Mouse (Mus musculus): Measurements from ENCODE around the gene Abcc8.

Gene Abcc8

DNA sequence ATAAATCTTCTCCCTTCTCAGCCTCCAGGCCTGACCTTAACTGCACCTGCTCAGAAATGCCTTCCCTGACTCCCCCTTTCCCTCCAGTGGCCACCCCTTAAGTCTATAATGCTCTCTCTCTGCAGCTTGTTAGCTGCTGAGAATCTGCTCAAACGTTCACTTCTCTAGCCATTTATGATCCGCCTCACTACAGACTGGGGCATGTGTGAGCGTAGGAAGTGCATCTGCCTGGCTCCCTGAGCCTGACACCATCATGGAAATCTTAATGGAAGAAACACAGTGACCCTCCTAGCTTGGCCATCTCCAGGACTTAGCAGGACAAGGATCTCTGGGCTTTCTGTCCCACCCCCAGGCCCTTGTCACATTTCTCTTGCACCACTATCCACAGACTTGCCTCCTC lies 69.8 kb downstream of the Abcc8 start:
- DNase-seq (ENCODE audit: low spot score): no peak

GRCm38 (mm10) chr7:46105484-46105883 lies 74.3 kb downstream of the Abcc8 start:
- DNase-seq (ENCODE audit: low spot score): no peak

GRCm38 (mm10) chr7:46104256-46104915 lies 75.4 kb downstream of the Abcc8 start:
- DNase-seq (ENCODE audit: low spot score): no peak

DNA sequence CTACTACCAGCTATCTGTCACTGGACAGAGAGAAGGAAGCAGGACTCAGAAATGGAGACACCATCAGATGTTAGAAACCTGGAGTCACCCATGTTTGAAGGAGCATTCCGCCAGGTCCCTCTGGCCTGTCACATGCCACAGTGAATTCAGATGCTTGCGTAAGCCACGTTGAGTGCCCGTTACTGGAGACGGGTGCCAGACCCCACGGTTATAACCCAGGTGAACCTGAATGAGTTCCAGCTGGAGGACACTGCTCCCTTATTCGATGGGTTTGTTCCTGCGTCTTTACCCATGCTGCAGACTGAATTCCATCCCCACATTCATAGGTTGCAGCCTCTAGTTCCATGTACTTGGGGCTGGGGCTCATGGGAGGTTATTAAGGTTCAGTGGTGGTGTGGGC lies 76.1 kb downstream of the Abcc8 start:
- no peak for DNase-seq (ENCODE audit: low spot score)

- no peak for DNase-seq (ENCODE audit: low spot score)
These were observed 76.7 kb downstream of the Abcc8 start for GRCm38 (mm10) chr7:46103075-46103591.

GRCm38 (mm10) chr7:46100563-46100962 lies 79.3 kb downstream of the Abcc8 start, which contains the start of gene Kcnj11:
Gene Kcnj11 (minus strand): TSS chr7:46100764.
- peak; percentile 44 for DNase-seq (ENCODE audit: low spot score)

GRCm38 (mm10) chr7:46099682-46100081 lies 80.2 kb downstream of the Abcc8 start:
- DNase-seq (ENCODE audit: low spot score): no peak

GRCm38 (mm10) chr7:46098919-46099286 lies 80.9 kb downstream of the Abcc8 start:
- no peak for DNase-seq (ENCODE audit: low spot score)

DNA sequence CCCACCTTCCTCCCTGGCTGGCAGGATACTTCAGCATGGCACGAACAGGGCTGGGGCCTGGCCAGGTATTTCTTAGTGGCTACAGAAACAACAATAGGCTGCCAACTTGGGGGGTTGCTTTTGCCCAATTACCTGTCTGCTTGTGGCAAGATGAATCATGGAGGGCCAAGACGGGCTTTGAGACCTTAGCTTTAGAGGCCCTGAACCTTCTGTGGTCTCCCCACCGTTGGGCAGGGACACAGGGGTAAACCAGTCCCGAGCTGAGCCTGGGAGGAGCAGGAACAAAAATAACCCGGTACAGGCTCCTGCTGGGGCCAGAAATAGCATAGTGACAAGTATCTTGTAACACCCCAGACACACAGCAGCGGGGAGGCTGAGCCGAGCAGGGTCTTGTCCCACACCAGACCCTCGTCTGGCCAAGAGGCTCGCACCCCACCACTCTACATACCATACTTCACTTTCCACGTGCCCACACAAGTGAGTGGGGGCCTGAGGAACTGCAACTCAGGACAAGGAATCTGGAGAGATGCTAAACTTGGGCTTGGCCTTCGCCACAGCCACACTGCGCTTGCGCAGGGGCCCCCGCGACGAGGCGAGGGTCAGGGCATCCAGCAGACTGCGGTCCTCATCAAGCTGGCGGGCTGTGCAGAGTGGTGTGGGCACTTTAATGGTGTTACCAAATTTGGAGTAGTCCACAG lies 81.5 kb downstream of the Abcc8 start:
- DNase-seq (ENCODE audit: low spot score): no peak

- no peak for DNase-seq (ENCODE audit: low spot score)
These were observed 82.5 kb downstream of the Abcc8 start for GRCm38 (mm10) chr7:46097319-46097783.

DNA sequence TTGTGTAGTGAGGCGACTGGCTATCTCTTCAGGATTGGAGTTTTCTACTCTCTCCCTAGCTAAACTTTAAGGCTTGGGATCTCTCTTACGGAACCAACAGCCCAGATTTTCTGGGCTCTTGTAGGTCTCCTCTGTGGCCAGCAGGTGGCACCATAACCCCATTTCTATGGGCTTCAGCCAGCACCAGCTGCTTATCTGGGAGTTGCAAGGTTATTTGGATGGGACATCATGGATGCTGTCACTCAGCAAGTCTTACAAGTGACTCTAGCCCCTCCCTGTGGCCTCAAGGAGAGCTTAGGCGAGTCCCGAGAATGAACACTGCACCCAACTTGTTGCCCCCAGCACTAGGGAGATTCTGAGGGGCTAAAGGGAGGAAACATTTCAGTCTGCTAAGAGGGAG lies 83.7 kb downstream of the Abcc8 start:
- no peak for DNase-seq (ENCODE audit: low spot score)

DNA sequence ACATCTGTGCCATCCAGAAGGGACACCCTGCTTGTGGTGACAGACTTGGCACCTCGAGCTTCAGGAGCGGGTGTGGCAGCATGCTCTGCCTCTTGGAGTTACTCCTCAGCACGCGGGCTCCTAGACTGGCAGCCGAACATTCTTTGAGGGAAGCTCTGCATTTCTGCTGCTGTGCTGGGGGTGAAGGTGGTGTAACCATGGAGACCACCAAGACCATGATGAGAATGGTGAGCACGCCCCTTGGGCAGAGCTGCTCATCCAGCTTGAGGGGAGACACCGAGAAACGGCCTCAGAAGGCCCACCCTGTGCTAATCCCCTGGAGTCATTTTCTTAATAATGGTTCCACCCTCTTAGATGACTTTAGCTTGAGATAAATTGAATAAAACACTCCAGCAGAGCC lies 87.0 kb downstream of the Abcc8 start:
- DNase-seq (ENCODE audit: low spot score): no peak

GRCm38 (mm10) chr7:46088241-46088640 lies 91.6 kb downstream of the Abcc8 start:
- DNase-seq (ENCODE audit: low spot score): no peak

GRCm38 (mm10) chr7:46086378-46086777 lies 93.5 kb downstream of the Abcc8 start:
- no peak for DNase-seq (ENCODE audit: low spot score)

DNA sequence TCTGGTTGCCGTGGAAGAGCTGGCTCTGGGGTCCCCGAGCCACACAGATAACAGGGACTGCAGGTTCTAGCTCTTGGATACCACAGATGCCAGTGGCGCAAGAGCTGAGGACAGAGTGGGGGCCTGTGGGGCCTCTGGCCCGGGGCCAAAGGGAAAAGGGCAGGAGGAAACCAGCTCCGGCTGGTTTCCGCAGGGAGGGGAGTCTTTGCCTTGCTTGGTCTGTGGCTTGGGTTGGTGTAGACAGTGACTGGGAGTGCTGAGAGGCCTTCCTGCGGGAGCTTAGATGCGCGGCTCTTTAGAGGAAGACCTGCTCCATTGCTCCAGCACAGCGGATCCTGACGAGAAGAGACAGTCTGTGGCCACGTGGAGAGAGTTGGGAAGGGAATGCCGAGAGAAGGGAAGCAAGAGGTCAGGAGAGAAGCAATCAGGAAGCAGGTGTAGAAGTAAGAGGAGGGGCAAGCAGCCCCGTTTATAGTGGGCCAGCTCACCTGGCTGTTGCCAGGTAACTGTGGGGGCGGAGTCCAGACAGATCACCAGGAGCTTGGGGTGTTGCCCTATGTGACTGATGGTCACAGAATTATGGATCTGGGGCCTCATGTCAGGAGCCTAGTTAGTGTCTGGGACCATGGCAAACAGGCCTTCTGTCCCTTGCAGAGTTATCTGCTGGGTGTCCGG lies 94.9 kb downstream of the Abcc8 start:
- DNase-seq (ENCODE audit: low spot score): no peak

DNA sequence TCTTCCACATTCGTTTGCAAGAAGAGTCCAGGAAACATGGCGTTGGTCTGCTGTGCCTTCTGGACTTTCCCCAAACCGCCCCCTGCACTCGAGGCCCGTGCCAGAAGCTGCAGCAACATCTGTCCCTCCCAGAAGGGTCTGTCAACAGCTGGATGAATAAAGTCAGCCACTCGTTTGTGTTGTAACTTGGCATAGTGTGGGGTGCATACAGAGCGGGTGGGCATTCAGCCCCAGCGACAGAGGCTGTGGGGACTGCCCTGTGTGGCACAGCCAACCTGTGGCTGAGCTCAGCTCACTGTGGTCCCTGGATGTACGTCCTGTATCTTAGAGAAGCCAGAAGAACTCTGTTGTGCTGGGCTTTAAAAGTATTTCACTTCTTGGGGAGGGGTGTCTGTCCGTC lies 95.8 kb downstream of the Abcc8 start:
- DNase-seq (ENCODE audit: low spot score): no peak

DNA sequence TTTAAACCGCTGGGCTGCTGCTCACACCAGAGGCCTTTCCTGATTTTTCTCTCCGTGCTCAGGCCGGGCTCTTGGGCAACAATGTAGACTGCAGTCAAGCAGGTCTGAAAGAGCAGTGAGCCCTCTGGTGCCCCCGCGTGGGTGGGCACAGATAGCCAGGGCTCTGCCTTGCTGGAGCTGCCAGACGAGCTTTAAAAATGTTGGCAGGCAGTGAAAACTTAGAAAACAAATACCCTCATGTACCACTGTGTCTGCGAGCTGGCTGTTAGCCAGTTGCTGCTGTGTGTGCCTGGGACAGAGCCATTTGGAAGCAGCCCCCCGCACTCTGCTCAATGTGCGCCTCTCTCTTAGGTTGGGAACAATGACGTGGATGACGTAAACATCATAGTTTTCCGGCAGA lies 102.2 kb downstream of the Abcc8 start:
- DNase-seq (ENCODE audit: low spot score): no peak

- no peak for DNase-seq (ENCODE audit: low spot score)
These were observed 103.0 kb downstream of the Abcc8 start for GRCm38 (mm10) chr7:46076844-46077243.

GRCm38 (mm10) chr7:46068831-46069230 lies 111.0 kb downstream of the Abcc8 start:
- DNase-seq (ENCODE audit: low spot score): no peak

DNA sequence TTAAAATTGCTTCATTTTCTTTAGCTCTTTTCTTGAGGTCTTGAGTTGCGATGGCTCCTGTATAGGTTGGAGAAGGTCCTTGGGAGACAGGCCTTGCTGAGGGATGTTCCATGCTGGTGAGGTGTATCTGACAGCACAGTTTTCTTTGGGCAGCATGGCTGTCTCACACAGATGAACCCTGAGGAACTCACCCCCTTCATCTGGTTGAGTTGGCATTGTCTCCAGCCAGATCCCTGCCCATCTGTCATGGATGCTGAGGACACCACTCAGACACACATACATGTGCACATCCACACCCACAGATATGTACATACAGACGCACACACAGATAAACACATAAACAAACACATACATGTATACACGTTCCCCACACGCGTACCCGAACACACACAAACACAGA lies 116.5 kb downstream of the Abcc8 start:
- DNase-seq (ENCODE audit: low spot score): no peak

GRCm38 (mm10) chr7:46061614-46062013 lies 118.2 kb downstream of the Abcc8 start:
- DNase-seq (ENCODE audit: low spot score): no peak

DNA sequence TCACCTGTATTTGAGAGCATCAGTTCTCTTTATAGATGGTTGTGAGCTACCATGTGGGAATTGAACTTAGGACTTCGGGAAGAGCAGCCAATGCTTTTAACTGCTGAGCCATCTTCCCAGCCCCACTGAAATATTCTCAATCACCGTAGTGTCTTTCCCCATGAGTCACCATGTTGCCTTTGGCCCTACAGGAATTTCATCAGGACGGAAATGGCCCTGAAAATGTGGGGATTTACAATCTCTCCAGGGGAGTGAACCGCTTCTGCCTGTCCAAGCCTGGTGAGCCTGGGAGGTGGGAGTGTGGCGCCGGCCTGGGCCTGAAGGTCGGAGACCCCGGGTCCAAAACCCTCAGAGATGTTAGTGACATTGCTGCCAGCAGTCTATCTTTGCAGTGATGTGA lies 119.1 kb downstream of the Abcc8 start:
- DNase-seq (ENCODE audit: low spot score): no peak

DNA sequence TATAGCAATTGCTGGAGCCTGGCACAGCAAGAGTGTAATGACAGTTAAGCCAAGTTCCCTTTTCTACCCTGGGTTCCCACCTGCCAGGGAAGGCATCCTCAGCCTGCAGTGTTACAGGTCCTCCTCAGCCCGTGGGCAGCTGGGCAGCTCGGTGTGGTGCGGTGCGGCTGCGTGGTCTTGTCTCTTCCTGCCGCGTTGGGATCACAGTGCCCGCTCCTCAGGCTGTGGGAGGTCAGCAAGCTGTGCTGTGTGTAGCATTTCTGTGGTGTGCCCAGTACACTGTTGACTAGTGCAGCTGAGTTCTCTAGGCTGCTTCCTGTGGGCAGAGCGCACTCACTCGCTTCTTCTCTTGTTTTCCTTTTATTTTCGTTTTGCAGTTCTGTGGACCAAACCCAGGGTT lies 121.0 kb downstream of the Abcc8 start:
- no peak for DNase-seq (ENCODE audit: low spot score)

Measured in spleen, adult 12 weeks (tissue).